In the genomic region with DNA sequence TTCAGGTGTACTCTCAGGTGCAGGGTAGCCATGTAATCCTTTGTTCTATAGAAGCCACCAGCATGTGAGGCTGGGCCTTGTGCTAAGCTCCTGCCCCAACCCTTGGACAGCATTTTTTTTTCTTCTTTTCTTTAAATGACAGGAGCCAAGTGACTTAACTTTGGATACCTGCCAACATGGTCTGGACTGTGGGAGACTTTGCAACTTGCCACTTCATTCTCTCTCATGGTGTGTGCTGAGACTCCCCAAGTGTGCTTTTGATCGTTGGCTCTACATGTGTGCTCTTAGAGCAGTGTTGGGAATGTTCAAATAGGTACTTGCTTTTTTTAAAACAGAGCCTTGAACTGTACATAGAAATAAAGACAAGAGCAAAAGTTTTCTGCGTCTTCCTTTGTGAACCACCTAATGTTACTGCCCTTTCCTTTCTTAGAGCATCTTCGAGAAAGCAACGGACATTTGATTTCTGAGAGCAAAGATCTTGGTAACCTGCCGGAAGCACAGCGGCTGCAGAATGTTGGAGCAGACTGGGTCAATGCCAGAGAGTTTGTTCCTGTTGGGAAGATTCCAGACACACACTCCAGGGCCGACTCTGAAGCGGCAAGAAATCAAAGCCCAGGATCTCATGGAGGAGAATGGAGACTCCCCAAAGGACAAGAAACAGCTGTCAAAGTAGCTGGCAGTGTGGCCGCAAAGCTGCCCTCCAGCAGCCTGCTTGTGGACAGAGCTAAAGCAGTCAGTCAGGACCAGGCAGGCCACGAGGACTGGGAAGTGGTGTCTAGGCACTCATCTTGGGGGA, we compare ENCODE assay signal across 9 mouse cellular contexts. TPM values are rescaled to one million over a fixed set of nuclear protein-coding genes. Genes with fewer than 3 reads are reported as not detected.
DNase-seq lines count a peak whose midpoint lies in the region; ATAC-seq and TF ChIP-seq lines count a peak whose summit lies in the region.
"Had no signal": no experiment of that assay in that cellular context is flagged by ENCODE, and none has a peak within 500 bp of the region (broad histone marks: within the 10 kb centered on the region; RNA-seq: fewer than 3 reads in every experiment).

No protein-coding gene starts in this region.

- H3K4me1 ChIP-seq in neural tube, embryonic 15.5 days: peaks cover 12% of the 10 kb centered on the region
- H3K4me1 ChIP-seq in heart, embryonic 15.5 days (replicated peaks): peaks cover 15% of the 10 kb centered on the region
- 0 out of 2 replicates have a peak, but pooled peaks cover 3% of the 10 kb centered on the region for H3K4me1 ChIP-seq in stomach, postnatal 0 days (replicated peaks; ENCODE audit: control insufficient read depth, insufficient read depth)
- 0 out of 2 replicates have a peak, but pooled peaks cover 2% of the 10 kb centered on the region for H3K4me1 ChIP-seq in midbrain, embryonic 11.5 days (ENCODE audit: control insufficient read depth, insufficient read depth, low read length)

- no peak overlapping the region for H3K4me3 ChIP-seq in neural tube, embryonic 15.5 days (replicated peaks)
- H3K4me3 ChIP-seq in heart, embryonic 15.5 days: peak overlapping the region; percentile 79
- no peak overlapping the region for H3K4me3 ChIP-seq in stomach, postnatal 0 days (ENCODE audit: low read depth, low read length)
- no peak overlapping the region for H3K4me3 ChIP-seq in midbrain, embryonic 11.5 days (ENCODE audit: low read depth, low read length)

- H3K36me3 ChIP-seq in neural tube, embryonic 15.5 days: no peaks in the 10 kb centered on the region
- peaks cover 13% of the 10 kb centered on the region; the same call in 1 of the 2 replicates for H3K36me3 ChIP-seq in heart, embryonic 15.5 days
- H3K36me3 ChIP-seq in stomach, postnatal 0 days (ENCODE audit: control insufficient read depth, insufficient read depth, low read length): no peaks in the 10 kb centered on the region
- H3K36me3 ChIP-seq in midbrain, embryonic 11.5 days (ENCODE audit: control insufficient read depth, insufficient read depth, low read length): no peaks in the 10 kb centered on the region

- no peak for TF ChIP-seq CTCF in stomach, postnatal 0 days (IDR thresholded peaks at IDR 0.05; ENCODE audit: low read depth)

- no peak for TF ChIP-seq EP300 in stomach, postnatal 0 days (optimal IDR thresholded peaks at IDR 0.05)

- no peak for DNase-seq in neural tube, embryonic 10.5 days (ENCODE audit: extremely low spot score, low spot score)
- DNase-seq in kidney, postnatal 25 days: peak; percentile 52 to 56
- DNase-seq in stomach, postnatal 0 days (ENCODE audit: low spot score): no peak
- DNase-seq in layer of hippocampus, adult 9-11 months: no peak
- no peak for DNase-seq in midbrain, embryonic 11.5 days (ENCODE audit: low spot score, missing footprints)
- DNase-seq: right cerebral cortex, postnatal 14 days had no signal

- H3K9ac ChIP-seq in neural tube, embryonic 15.5 days (replicated peaks): no peak overlapping the region
- no peak overlapping the region for H3K9ac ChIP-seq in heart, embryonic 15.5 days
- H3K9ac ChIP-seq in stomach, postnatal 0 days (ENCODE audit: low read length): no peak overlapping the region
- H3K9ac ChIP-seq in midbrain, embryonic 11.5 days (ENCODE audit: low read length): no peak overlapping the region
- H3K9ac ChIP-seq: liver, embryonic 14.5 days had no signal

- H3K9me3 ChIP-seq in neural tube, embryonic 15.5 days (replicated peaks): no peaks in the 10 kb centered on the region
- no peaks in the 10 kb centered on the region for H3K9me3 ChIP-seq in heart, embryonic 15.5 days (replicated peaks)
- H3K9me3 ChIP-seq in stomach, postnatal 0 days (ENCODE audit: control insufficient read depth, low read length): no peaks in the 10 kb centered on the region
- H3K9me3 ChIP-seq in midbrain, embryonic 11.5 days (ENCODE audit: control insufficient read depth, low read length): no peaks in the 10 kb centered on the region

- 0 out of 2 replicates have a peak, but pooled peaks cover 4% of the 10 kb centered on the region for H3K27me3 ChIP-seq in neural tube, embryonic 15.5 days (replicated peaks)
- H3K27me3 ChIP-seq in heart, embryonic 15.5 days: peaks cover 8% of the 10 kb centered on the region; the same call in 1 of the 2 replicates
- H3K27me3 ChIP-seq in stomach, postnatal 0 days (ENCODE audit: control insufficient read depth, insufficient read depth, low read length): no peaks in the 10 kb centered on the region
- no peaks in the 10 kb centered on the region; the same call in none of the 2 replicates for H3K27me3 ChIP-seq in midbrain, embryonic 11.5 days (ENCODE audit: control insufficient read depth, insufficient read depth, low read length)

- 66% methylated on average over 10 of the region's 10 CpGs for whole genome bisulfite sequencing in neural tube, embryonic 15.5 days
- 38% methylated on average over 10 of the region's 10 CpGs for WGBS in heart, embryonic 15.5 days
- 45% methylated on average over 10 of the region's 10 CpGs for WGBS in stomach, postnatal 0 days
- 86% methylated on average over 10 of the region's 10 CpGs for WGBS in midbrain, embryonic 11.5 days

- no peak for ATAC-seq in neural tube, embryonic 15.5 days (ENCODE audit: low FRiP score)
- ATAC-seq in heart, embryonic 15.5 days (replicated peaks; ENCODE audit: insufficient number of reproducible peaks, insufficient read depth, low FRiP score, low read depth): no peak
- ATAC-seq in stomach, postnatal 0 days (ENCODE audit: low FRiP score, low TSS enrichment): no peak
- no peak for ATAC-seq in midbrain, embryonic 11.5 days (ENCODE audit: low FRiP score)

- H3K27ac ChIP-seq in neural tube, embryonic 15.5 days (replicated peaks): no peak overlapping the region
- H3K27ac ChIP-seq in heart, embryonic 15.5 days: peak overlapping the region; percentile 87
- H3K27ac ChIP-seq in stomach, postnatal 0 days (replicated peaks): no peak overlapping the region
- H3K27ac ChIP-seq in midbrain, embryonic 11.5 days (ENCODE audit: low read depth, low read length): no peak overlapping the region
- H3K27ac ChIP-seq: liver, embryonic 14.5 days had no signal

- H3K4me2 ChIP-seq in neural tube, embryonic 15.5 days: peak overlapping the region; percentile 88
- H3K4me2 ChIP-seq in heart, embryonic 15.5 days: peak overlapping the region; percentile 82
- H3K4me2 ChIP-seq in stomach, postnatal 0 days (replicated peaks; ENCODE audit: low read depth): peak overlapping the region; percentile 89
- H3K4me2 ChIP-seq in midbrain, embryonic 11.5 days: no peak overlapping the region

RNA-seq across cellular contexts. Expression of gene Stbd1, which starts 1.8 kb away (rescaled TPM):
- 17.0 and 18.3 TPM in 2 replicates for polyA plus RNA-seq in neural tube, embryonic 15.5 days (2015; fragmentation: Nextera tagmentation; extraction: Ambion mirVana)
- 75.5 and 82.9 TPM in 2 replicates for polyA plus RNA-seq in heart, embryonic 15.5 days (2015; fragmentation: Nextera tagmentation; extraction: Ambion mirVana)
- polyA plus RNA-seq in stomach, postnatal 0 days (2015; fragmentation: Nextera tagmentation; extraction: Ambion mirVana): 17.9 and 19.2 TPM in 2 replicates
- 6.0 and 6.8 TPM in 2 replicates for polyA plus RNA-seq in midbrain, embryonic 11.5 days (2014; fragmentation: Nextera tagmentation; extraction: Ambion mirVana)

RNA-seq across cellular contexts. Expression of gene Fam47e, which starts 49.8 kb away (rescaled TPM):
- polyA plus RNA-seq in neural tube, embryonic 15.5 days (2015; fragmentation: Nextera tagmentation; extraction: Ambion mirVana): 1.2 and 1.8 TPM in 2 replicates
- polyA plus RNA-seq in heart, embryonic 15.5 days (2015; fragmentation: Nextera tagmentation; extraction: Ambion mirVana): 0.09 and 0.27 TPM in 2 replicates
- 0.13 and 0.19 TPM in 2 replicates for polyA plus RNA-seq in stomach, postnatal 0 days (2015; fragmentation: Nextera tagmentation; extraction: Ambion mirVana)
- polyA plus RNA-seq in midbrain, embryonic 11.5 days (2014; fragmentation: Nextera tagmentation; extraction: Ambion mirVana): not detected in 2 replicates

Comparison
In these comparisons a context has a peak if more than half of its experiments do, and no peak if none do; other contexts are left out.
1. DNase-seq: peak in kidney, postnatal 25 days (2 of 2); none in neural tube, embryonic 10.5 days (single experiment), stomach, postnatal 0 days (single experiment), layer of hippocampus, adult 9-11 months (single experiment) and midbrain, embryonic 11.5 days (single experiment).